Mouse (Mus musculus) cerebellum, postnatal 10 days (tissue): ENCODE data around the gene 1700025G04Rik.

ENCODE experiments used
- DNase-seq, 2 experiments: peaks; one replicate each; pipeline ENCODE4 v3.0.0; 2021; ENCODE audit warnings: mixed read lengths in 2 of 2

The 1700025G04Rik gene

DNA sequence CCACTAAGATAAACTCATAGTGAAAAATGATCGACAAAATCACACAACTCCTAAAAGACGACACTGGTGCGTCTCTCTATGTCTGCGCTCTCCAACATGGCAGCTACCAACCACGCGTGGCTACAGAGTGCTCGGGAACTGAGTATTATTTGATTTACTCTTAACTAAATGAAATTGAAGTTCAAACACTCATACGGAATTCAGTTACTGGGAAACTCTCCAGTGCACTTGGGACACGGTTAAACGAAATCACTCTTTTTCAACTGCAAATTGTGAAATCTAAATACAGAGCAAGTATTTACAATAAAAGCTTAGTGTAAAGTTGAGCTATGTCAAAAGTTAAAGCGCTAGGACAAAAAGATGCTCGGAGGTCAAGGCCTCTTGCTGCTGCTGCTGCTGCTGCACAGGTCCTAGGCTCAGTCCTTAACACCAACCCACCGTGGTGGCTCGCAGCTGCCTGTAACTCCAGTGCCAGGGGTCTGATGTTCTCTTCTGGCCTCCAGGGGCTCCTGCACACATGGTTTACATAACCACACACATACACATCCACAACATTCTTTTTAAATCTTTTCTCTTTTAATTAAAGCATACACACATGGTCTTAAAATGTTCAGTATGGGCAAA lies 13.6 kb downstream of the 1700025G04Rik start:
- no peak for DNase-seq

DNA sequence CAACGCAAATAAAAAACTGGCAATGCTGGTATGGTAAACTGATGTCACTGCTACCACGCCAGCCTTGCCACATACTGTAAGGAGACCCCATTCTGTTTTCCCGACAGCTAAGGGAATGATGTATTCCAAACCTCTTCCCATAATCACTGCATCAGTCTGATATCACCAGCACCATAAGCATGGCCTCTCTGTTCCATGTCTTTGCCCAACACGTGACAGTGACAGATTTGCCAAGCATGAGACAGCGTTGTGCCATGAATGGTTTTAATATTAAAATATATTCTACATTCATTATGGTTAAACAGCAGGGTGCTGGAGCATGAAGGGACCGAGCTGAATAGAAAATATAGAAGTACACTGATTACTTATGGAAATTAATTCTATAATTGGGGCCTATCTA lies 14.2 kb downstream of the 1700025G04Rik start:
- DNase-seq, result no peak

DNA sequence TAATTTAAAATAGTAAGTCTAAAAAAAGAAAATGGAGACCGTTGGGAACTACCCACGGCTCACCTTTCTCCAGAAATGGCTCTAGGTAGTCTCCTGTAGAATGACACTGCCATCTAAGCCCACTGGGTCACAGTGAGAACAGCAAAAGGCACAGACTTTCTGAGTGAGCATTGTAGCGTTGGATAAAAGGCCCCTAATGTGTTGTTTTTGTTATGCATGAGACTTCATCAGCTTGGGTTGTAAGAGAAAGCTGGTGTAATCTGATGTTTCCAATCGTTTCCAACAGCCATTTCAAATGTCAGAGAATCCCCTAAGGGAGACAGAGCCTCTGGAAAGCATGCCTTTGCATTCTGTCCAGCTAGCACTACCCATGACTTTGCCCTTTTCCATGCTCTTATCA lies 19.5 kb downstream of the 1700025G04Rik start:
- no peak for DNase-seq

DNA sequence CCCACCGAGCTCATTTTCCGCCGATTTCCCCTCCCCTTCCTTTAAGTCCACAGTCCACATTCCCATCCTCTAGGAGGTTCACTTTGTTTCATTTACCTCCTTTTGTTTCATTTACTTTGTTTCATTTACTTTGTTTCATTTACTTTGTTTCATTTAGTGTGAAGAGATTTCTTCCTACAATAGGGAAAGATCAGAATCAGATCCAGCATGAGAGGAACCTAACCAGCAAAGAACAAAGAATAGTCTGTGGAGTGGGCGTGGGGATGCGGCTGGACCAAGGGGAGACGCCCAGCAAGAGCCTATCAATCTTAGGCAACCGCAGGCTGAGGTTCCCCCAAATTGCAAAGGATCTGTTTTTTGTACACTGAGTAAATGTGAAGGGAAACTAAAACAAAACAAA lies 20.2 kb downstream of the 1700025G04Rik start:
- DNase-seq, result no peak

DNA sequence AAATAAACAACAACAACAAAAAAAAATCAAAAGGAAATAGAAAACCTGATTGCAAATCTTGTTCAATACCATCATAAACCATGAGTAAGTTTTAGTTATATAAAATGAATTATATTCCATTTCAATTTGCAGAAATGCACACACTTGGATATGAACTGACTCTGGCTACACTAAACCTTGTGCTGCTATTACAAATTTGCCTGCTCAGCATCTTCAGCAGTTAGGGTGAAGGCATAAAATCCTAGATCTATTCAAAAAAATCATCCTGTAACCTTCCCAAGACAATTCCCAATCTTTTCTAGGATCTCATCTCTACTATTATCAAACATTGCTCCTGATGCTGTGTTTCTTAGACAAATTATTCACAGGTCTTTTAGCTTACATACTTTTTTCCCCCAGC lies 22.0 kb downstream of the 1700025G04Rik start:
- DNase-seq, result no peak

DNA sequence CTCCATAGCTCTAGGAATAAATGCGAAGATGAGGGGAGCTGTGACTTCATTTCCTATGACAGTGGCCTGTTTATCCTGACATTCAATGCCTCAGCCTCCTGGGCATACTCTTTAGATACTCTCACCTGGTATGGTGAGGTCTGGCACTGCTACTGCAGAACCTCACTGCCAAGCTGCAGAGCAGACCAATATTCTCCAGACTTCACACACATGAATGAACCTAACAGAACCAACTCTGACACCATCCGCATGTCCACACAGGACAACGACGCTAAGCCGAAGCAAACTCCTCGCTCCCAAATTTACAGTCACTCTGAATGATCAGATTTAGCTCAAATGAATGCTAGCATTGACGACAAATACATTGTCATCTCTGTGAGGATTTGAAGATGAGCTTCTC lies 24.4 kb downstream of the 1700025G04Rik start:
- DNase-seq, result no peak

DNA sequence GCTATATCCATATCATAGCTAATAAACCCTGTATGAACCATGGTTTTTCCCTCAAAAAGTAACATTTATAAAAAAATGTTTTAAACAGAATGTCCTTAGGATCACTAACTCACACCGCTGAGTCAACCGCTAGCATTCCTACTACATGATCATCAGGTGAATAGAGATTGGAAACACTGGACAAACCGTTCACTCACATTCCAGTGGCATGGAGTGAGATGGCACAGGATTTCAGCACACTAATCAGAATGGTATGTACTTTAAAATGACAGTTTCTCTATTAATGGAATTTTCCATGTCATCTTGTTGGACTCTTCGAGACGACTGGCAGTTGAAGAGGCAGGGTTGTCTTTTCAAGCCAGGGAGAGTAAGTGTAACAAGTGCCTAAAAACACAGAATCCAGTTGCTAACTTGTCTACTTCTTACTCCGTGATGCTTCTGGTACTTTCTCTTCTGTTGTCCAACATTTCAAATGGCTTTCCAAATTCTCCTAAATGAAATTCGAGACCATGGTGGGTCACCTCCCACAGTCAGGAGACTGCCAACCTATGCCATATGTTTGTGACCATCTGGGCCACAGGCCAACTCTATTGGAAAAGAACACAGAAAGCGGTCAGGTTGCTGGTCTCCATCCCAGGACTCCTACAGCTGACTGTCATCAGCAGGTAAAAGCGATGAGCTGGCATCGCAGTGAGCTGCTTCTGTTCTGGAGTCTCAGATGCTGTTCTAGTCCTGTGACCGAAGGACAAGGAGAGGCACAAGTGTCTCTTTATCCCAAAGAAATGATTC lies 26.4 kb downstream of the 1700025G04Rik start:
- peak; percentile 90 to 92 for DNase-seq

DNA sequence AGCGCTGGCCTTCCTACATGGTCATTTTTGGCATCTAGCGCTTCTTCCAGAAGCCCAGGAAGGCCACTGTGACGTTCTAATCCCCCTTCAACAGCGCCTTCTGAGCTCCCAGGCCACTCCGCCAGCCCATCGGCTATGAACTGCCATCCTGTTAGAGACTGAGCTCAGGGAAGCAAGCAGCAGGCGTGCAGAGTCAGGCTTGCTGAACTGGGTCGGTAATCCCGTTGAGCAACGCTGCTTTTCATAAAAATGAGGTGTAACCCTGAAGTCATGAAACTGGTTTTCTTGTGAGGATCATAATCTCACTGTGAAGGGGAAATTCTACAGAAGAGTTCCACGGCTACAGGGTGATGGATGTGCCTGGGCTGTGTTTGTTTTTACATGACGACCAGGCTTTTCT lies 28.2 kb downstream of the 1700025G04Rik start:
- no peak for DNase-seq

DNA sequence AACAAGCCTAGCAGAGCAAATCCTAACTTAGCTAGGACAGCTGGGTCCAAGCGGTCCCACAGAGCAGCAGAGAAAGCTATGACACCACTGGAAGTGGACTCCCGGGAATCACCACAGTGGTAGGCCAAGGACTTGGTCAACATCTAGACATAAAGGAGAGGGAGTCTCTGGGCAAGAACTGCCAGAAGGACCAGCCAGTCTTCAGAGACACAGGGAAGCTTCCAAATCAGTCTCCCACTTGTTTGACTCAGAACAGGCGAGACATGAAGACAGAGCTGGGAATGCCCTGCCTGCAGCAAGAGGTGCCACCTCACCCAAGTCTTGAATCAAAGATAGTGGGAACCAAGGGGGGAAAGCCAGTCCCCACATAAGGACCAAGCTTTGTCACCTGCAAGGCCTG lies 29.7 kb downstream of the 1700025G04Rik start:
- DNase-seq, result no peak

DNA sequence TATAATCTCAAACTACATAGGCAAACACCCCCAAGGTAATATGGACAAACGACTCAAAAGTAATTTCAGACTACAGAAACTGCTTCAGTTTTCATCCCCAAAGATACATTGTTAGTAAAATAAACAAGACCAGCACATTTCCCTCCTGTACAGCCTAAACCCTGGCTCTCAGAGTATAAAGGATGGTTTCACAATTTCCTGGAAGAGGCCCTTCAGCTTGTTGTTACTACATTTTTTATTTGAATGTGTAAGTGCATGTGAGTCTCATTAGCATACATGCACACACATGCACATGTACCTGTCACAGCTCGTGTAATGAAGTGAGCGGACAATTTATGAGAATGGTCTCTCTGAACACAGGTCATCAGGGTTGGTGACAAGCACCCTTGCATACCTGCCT lies 31.1 kb downstream of the 1700025G04Rik start:
- DNase-seq, result no peak

DNA sequence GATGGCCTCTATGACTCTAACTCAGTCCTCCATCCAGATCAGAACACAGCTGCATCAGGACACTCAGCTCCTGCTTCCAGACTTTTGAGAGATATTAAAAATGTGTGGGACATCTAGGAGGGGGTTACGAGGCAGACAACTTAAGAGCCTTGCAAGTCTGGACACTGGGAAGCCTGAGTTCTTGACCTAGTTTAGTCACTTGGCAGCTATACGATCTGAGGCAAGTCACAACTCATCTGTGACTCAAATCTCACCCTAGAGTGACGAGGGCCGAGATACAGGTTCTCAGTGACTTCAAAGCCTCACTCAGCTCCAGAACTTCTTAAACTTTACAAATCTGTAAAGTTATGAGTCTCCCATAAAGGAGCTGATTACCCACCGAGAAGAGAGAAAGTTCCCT lies 36.8 kb downstream of the 1700025G04Rik start:
- DNase-seq, result no peak

DNA sequence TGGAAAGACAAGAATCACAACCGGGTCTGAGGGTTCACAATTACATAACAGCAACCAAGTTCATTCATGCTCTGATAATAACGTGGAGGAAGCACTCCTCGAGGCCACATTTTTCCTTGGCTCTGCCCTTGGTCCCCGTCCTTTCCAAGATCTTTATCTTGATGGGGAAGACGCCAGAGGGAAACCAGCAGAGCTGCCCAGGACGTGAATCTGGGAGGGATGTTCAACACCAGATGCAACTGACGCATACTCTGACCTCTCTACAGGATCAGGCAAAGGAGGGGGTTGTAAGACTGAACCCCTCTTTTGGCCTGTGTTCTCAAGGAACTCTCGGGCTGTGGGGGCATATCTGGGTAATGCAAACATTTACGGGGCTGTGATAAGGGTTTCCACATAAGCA lies 38.1 kb downstream of the 1700025G04Rik start:
- no peak for DNase-seq

DNA sequence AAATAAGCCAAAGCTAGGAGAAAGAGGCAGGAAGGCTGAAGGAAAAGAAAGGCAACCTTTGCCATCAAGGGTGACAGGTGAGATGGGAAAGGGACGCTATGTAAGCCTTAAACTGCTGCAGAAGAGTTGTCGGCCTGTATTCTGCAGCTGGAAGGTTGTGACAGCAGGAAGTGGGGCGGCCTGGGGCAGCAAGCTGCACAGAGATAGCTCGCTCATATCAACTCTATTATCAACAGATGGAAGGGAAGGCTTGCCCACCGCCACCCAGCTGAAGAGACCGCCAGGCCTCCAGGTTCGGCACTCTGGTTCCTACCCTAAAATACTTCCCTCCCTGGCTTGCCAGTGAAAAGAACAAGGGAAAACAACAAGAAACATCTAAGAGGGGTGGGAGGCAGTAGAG lies 39.9 kb downstream of the 1700025G04Rik start:
- DNase-seq, result no peak

DNA sequence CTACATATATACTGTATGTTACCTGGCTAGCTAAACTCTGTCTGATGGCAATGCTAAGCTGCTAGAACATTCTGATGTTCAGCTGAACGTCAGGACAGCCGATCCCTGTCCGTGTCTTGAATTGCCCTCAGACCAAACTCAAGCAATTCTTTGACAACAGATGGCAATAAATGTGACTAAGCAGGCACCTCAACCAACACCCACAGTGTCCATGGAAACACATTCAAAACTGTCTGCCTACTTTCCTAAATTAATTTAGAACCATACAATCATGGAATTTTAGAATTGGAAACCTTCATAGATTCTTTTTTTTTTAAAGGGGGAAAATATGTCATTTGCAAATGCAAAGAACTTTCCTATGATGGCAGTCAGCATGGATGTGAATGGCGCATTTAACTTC lies 41.6 kb downstream of the 1700025G04Rik start:
- DNase-seq, result no peak

DNA sequence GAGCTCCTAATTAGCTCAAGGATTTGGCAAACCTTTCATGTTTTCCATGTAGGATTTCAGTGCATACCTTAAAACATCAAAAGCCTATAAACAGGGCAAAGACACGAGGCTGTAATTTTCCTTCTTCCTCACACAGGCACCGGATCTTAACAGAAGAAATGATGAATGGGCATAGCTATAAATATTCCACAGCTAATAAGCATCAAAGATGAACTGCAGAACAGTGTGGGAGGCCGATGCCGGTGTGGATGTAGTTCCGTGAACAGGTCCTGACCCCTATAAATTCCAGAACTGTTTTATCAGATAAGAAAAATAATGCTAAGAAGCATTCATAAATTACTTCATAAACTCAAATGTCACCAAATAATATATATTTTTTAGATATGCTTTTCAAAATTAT lies 42.5 kb downstream of the 1700025G04Rik start:
- no peak for DNase-seq

DNA sequence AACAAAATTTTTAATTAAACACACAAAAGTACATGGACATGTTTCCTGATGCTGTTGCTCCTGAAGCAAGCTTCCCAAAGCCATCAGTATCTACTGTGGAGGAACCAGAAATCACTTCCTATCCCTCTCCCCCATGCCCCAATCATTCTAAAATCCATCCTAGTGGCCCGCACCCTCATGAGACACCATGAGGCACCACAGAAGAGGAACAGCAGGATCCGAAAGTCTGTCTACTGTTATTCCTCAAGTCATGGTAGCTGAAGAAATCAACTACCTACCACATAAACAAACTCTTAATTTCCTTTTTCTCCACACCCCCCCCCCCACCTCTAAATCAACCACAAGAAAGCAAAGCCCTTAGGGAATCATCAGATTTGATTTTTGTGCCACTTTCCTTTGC lies 46.5 kb downstream of the 1700025G04Rik start:
- no peak for DNase-seq

DNA sequence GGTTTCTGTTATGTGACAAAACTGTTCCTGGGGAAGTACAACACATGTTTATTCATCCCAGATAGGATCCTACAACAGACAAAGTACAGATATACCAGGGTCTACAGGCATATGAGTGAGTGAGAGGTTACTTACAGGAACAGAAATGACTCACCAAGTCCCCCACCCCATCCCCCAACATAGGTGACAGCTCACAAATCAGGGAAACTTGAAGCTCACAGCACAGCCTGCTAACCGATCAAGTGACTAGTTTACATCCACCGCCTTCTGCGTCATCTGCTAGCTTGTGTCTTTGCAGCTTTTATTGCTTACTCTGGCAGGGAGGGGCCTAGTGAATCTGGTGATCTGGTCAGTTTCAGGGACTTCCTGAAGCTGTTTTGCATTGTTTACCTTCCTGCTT lies 47.5 kb downstream of the 1700025G04Rik start:
- no peak for DNase-seq

DNA sequence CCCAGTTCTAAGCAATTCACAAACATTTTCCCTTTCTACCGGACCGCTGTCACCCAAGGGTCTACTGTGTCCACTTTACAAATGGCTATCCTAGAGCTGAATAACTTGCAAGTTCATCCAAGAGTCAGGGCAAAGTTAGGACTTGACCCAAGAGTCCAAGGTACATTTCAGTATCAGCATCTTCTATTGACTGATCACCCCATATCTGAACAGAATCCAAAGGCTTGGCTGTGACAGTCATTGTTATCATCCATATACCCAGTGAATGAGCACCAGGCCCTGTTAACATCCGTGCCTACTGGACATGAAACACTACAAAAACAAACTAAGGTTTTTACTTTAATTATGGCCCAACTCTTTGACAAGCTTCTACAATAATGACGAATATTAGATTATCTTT lies 48.9 kb downstream of the 1700025G04Rik start:
- no peak for DNase-seq

DNA sequence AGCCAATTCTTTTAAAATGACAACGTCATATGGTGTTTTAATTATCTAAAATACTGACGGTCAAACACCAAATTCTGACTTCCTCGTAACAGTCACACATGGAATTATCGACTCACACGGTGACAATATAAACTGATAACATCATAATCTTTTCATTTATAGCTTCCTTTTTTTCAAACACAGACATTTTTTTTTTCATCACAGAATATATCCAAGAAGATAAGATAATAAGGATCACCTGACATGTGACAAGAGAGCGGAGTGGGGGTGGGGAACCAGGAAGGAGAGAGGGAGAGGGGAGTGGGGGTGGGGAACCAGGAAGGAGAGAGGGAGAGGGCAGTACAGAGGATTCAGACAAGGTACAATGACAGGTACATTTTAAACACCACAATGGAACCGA lies 49.9 kb downstream of the 1700025G04Rik start:
- no peak for DNase-seq

DNA sequence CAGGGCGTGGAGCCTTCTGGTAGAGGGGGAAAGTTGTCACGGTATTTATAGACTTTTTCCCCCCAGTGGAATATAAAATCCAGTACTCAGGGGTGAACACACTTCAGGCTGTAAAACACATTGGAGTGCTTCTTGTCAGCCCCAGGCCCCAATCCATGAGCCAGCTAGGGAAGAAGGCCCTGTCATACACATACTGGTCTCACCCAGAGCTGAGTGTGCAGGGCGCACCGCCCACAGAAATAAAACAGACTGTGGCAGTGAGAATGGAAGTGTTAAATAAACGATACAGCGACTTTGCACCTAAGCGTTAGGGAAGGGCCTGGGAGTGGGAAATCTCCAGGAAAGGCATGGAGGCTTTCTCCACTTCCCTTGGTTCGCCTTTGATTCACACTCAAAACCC lies 50.3 kb downstream of the 1700025G04Rik start:
- DNase-seq, result no peak

DNA sequence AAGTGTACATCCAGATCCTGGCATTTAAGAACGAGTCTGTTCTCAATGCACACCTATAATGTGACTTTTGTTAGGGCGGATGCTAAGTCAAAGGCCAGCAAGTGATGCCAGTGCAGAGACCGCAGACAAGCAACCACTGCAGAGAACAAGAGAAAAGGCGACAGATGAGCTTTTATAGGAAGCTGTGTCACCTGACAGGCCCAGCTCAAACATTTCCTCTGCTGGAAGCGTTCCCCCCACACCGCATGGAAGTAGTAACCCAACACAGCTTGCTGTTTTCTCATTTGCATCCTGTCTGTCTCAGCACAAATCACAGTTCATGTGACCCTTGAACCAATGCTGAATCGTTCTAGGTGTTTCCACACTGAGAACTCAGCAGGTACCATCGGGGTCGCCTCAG lies 51.8 kb downstream of the 1700025G04Rik start:
- no peak for DNase-seq

DNA sequence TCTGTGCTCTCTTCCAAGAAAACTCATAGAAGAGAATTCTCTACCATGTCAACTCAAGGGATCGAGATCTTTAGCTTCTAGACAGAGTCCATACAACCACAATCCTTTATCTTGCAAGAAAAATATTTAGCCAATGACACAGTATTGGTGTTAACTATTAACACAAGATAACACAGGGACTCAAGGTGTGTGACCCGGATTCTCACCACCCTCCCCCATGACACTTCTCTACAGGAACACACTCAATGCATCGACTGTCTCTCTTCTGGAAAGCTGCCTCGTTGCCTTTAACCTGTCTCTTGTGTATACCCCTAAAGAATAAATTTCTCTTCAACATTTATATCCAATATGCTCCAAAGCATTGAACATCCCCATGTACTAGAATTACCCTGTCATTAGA lies 52.3 kb downstream of the 1700025G04Rik start:
- DNase-seq, result no peak

DNA sequence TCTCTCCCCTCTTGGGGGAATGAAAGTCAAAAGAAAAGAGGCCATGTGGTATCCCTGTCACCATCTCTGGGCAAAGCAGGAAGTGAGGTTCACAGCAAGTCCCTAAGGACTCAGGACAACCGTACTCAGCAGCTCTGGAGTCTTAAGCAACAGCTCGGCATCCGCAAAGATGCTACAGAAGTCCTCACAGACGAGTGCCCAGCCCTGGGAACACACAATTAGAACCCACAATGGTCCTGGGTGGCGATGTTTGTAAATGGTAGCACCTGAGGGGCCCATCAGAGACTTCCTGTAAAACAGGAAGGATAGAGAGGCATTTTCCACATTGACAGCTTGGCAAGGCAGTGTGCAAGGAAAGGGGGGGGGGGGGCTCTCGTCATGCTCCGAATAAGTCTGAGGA lies 55.2 kb downstream of the 1700025G04Rik start:
- no peak for DNase-seq

DNA sequence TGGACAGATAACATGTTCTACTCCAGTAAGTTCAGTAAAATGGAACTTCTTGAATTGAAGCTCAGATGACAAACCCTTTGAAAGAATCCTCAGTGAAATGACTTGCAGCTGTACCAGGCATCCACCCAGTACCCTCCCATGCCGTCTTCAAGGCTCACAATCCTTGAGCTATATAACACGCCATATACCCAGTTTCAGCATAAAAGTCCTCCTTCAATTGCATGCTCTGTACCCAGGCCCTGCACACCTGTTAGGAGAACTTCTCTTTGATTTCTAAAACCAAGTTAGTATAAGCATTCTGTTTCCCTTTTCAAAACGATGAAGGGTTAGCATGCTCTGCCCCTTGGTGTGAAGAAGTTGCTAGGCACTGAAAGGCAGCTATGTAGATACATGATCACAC lies 56.2 kb downstream of the 1700025G04Rik start:
- DNase-seq, result no peak

DNA sequence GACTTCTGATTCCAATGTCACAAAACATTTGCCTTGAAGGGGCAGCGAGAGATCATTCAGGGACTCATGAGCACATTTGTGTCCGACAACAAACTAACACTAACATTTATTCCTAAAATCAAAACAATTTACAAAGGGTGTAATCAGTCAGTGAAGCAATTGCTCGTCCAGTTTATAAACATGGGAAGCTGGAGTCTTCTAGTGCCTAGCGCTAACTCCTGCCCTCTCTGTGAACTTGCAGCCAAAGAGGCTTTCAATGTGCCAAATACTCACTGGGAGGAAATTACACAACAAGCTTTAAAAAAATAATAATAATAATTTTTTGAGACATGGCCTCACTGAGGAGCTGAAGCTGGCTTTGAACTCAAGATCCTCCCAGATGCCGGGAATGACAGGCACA lies 57.8 kb downstream of the 1700025G04Rik start:
- DNase-seq, result no peak
